Comparison of ENCODE assay signal across 9 mouse cellular contexts in the genomic region with DNA sequence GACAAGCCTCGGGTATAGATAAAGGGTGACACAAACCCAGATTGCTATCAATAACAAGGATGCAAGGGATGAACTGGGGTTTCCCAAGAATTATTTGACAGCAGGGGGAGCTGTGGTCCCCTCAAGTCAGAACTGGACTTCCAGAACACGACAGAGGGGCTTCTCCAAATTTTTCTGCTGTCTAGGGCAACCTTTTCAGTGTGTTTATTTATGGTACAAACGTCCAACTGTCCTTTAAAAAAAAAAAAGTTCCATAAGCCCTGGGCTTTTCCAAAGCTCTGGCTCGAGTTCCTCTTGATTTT. TPM values are rescaled to one million over a fixed set of nuclear protein-coding genes. Genes with fewer than 3 reads are reported as not detected.
DNase-seq lines count a peak whose midpoint lies in the region; ATAC-seq and TF ChIP-seq lines count a peak whose summit lies in the region.
"Had no signal": no experiment of that assay in that cellular context is flagged by ENCODE, and none has a peak within 500 bp of the region (broad histone marks: within the 10 kb centered on the region; RNA-seq: fewer than 3 reads in every experiment).

No protein-coding gene starts in this region.

- H3K9ac ChIP-seq in forebrain, postnatal 0 days = peak overlapping the region; percentile 90
- peak overlapping the region; percentile 53 for H3K9ac ChIP-seq in limb, embryonic 13.5 days
- peak overlapping the region; percentile 83 for H3K9ac ChIP-seq in neural tube, embryonic 13.5 days

- TF ChIP-seq CTCF in lung, adult 2 months (IDR thresholded peaks at IDR 0.05; ENCODE audit: insufficient read depth, low read length) = 0 out of 2 replicates have a peak, but pooled peaks have one; percentile 17
- peak; percentile 48 for TF ChIP-seq CTCF in forebrain, postnatal 0 days (IDR thresholded peaks at IDR 0.05; ENCODE audit: low read depth)

- H3K36me3 ChIP-seq in forebrain, postnatal 0 days (ENCODE audit: insufficient read depth) = no peaks in the 10 kb centered on the region
- H3K36me3 ChIP-seq in limb, embryonic 13.5 days = no peaks in the 10 kb centered on the region
- no peaks in the 10 kb centered on the region for H3K36me3 ChIP-seq in neural tube, embryonic 13.5 days

- DNase-seq in lung, adult 2 months = no peak
- DNase-seq in lung, postnatal 25 days (ENCODE audit: low spot score) = no peak
- peak; percentile 81 for DNase-seq in cerebellum, adult 9-10 months
- peak; percentile 59 for DNase-seq in forebrain, postnatal 0 days
- no peak for DNase-seq in gastrocnemius, postnatal 10 days

- H3K4me1 ChIP-seq in lung, adult 2 months (ENCODE audit: control insufficient read depth, insufficient read depth, low read length) = peaks cover 11% of the 10 kb centered on the region; the same call in 1 of the 2 replicates
- H3K4me1 ChIP-seq in forebrain, postnatal 0 days (ENCODE audit: insufficient read depth) = peaks cover 40% of the 10 kb centered on the region
- peaks cover 60% of the 10 kb centered on the region for H3K4me1 ChIP-seq in limb, embryonic 13.5 days
- peaks cover 73% of the 10 kb centered on the region for H3K4me1 ChIP-seq in neural tube, embryonic 13.5 days (replicated peaks)

- TF ChIP-seq POLR2A in lung, adult 2 months (IDR thresholded peaks at IDR 0.05; ENCODE audit: borderline replicate concordance, extremely low read depth, low read depth, low read length) = no peak

- H3K27me3 ChIP-seq in forebrain, postnatal 0 days (ENCODE audit: insufficient read depth, low read length) = no peaks in the 10 kb centered on the region
- H3K27me3 ChIP-seq in limb, embryonic 13.5 days = no peaks in the 10 kb centered on the region
- H3K27me3 ChIP-seq in neural tube, embryonic 13.5 days = no peaks in the 10 kb centered on the region; the same call in 1 of the 2 replicates

- no peaks in the 10 kb centered on the region for H3K9me3 ChIP-seq in forebrain, postnatal 0 days (ENCODE audit: low read length)
- H3K9me3 ChIP-seq in limb, embryonic 13.5 days = no peaks in the 10 kb centered on the region
- H3K9me3 ChIP-seq in neural tube, embryonic 13.5 days = no peaks in the 10 kb centered on the region

- peak overlapping the region; percentile 79 for H3K4me2 ChIP-seq in forebrain, postnatal 0 days (ENCODE audit: low read depth)
- peak overlapping the region; percentile 92 for H3K4me2 ChIP-seq in limb, embryonic 13.5 days (replicated peaks)
- H3K4me2 ChIP-seq in neural tube, embryonic 13.5 days = peak overlapping the region; percentile 71

- WGBS in lung, adult 2 months = 5% methylated on average over 4 of the region's 4 CpGs
- 3% methylated on average over 4 of the region's 4 CpGs for WGBS in forebrain, postnatal 0 days
- WGBS in limb, embryonic 13.5 days = 5% methylated on average over 4 of the region's 4 CpGs
- 5% methylated on average over 4 of the region's 4 CpGs for WGBS in neural tube, embryonic 13.5 days

- ATAC-seq in forebrain, postnatal 0 days = no peak
- no peak for ATAC-seq in limb, embryonic 13.5 days (ENCODE audit: low FRiP score, low read depth)
- no peak for ATAC-seq in neural tube, embryonic 13.5 days (ENCODE audit: low read depth)
- ATAC-seq in megakaryocyte-erythroid progenitor cell, adult 5-6 weeks (replicated peaks; ENCODE audit: low FRiP score, low TSS enrichment, poor library complexity, severe bottlenecking) = no peak

- no peak overlapping the region for H3K4me3 ChIP-seq in lung, adult 2 months (replicated peaks; ENCODE audit: extremely low read depth, low read depth, low read length)
- peak overlapping the region; percentile 88 for H3K4me3 ChIP-seq in forebrain, postnatal 0 days (ENCODE audit: low read depth, low read length)
- H3K4me3 ChIP-seq in limb, embryonic 13.5 days = peak overlapping the region; percentile 68
- peak overlapping the region; percentile 64 for H3K4me3 ChIP-seq in neural tube, embryonic 13.5 days

- H3K27ac ChIP-seq in forebrain, postnatal 0 days (ENCODE audit: low read depth, low read length) = peak overlapping the region; percentile 96
- H3K27ac ChIP-seq in limb, embryonic 13.5 days = peak overlapping the region; percentile 67
- peak overlapping the region; percentile 67 for H3K27ac ChIP-seq in neural tube, embryonic 13.5 days (replicated peaks)

RNA-seq across cellular contexts. Expression of a gene that starts 1.7 kb away (rescaled TPM):
- 23.0 and 26.3 TPM in 2 replicates for polyA plus RNA-seq in lung, adult 2 months (2012; rRNA removed)
- 47.5 and 66.5 TPM in 2 replicates for total RNA-seq in forebrain, postnatal 0 days (2014; rRNA removed)
- 47.6 and 50.8 TPM in 2 replicates for polyA plus RNA-seq in forebrain, postnatal 0 days (2015; fragmentation: Nextera tagmentation; extraction: Ambion mirVana)
- polyA plus RNA-seq in limb, embryonic 13.5 days (2015; fragmentation: Nextera tagmentation; extraction: Ambion mirVana) = 9.3 TPM in 2 replicates
- polyA plus RNA-seq in neural tube, embryonic 13.5 days (2015; fragmentation: Nextera tagmentation; extraction: Ambion mirVana) = 30.9 and 34.0 TPM in 2 replicates
- 7.4 and 12.1 TPM in 2 replicates for total RNA-seq in megakaryocyte-erythroid progenitor cell, adult 5-6 weeks (2014; fragmentation: Nextera tagmentation)
- total RNA-seq in megakaryocyte-erythroid progenitor cell, adult 5-6 weeks (2017) = 4.9 and 6.5 TPM in 2 replicates
- total RNA-seq in gastrocnemius, postnatal 10 days (2021) = 1 to 10 TPM; 5.6 to 6.0 TPM

RNA-seq across cellular contexts. Expression of a gene that starts 40.4 kb away (rescaled TPM):
- 0.45 and 0.63 TPM in 2 replicates for polyA plus RNA-seq in lung, adult 2 months (2012; rRNA removed)
- total RNA-seq in forebrain, postnatal 0 days (2014; rRNA removed) = 35.0 and 47.2 TPM in 2 replicates
- 53.4 and 61.4 TPM in 2 replicates for polyA plus RNA-seq in forebrain, postnatal 0 days (2015; fragmentation: Nextera tagmentation; extraction: Ambion mirVana)
- 28.1 and 30.2 TPM in 2 replicates for polyA plus RNA-seq in limb, embryonic 13.5 days (2015; fragmentation: Nextera tagmentation; extraction: Ambion mirVana)
- polyA plus RNA-seq in neural tube, embryonic 13.5 days (2015; fragmentation: Nextera tagmentation; extraction: Ambion mirVana) = 53.0 and 58.6 TPM in 2 replicates
- total RNA-seq in megakaryocyte-erythroid progenitor cell, adult 5-6 weeks (2014; fragmentation: Nextera tagmentation) = 3.8 and 8.2 TPM in 2 replicates
- 11.5 and 15.8 TPM in 2 replicates for total RNA-seq in megakaryocyte-erythroid progenitor cell, adult 5-6 weeks (2017)
- total RNA-seq in gastrocnemius, postnatal 10 days (2021) = 1 to 10 TPM; 6.4 to 6.8 TPM

RNA-seq across cellular contexts. Expression of a gene that starts 40.5 kb away (rescaled TPM):
- 2.1 and 2.6 TPM in 2 replicates for polyA plus RNA-seq in lung, adult 2 months (2012; rRNA removed)
- total RNA-seq in forebrain, postnatal 0 days (2014; rRNA removed) = 5.7 and 6.0 TPM in 2 replicates
- 12.9 and 13.1 TPM in 2 replicates for polyA plus RNA-seq in forebrain, postnatal 0 days (2015; fragmentation: Nextera tagmentation; extraction: Ambion mirVana)
- polyA plus RNA-seq in limb, embryonic 13.5 days (2015; fragmentation: Nextera tagmentation; extraction: Ambion mirVana) = 10.2 and 10.4 TPM in 2 replicates
- polyA plus RNA-seq in neural tube, embryonic 13.5 days (2015; fragmentation: Nextera tagmentation; extraction: Ambion mirVana) = 11.0 and 13.3 TPM in 2 replicates
- total RNA-seq in megakaryocyte-erythroid progenitor cell, adult 5-6 weeks (2014; fragmentation: Nextera tagmentation) = 9.2 and 13.8 TPM in 2 replicates
- total RNA-seq in megakaryocyte-erythroid progenitor cell, adult 5-6 weeks (2017) = 8.1 and 10.8 TPM in 2 replicates
- total RNA-seq in gastrocnemius, postnatal 10 days (2021) = 1 to 10 TPM; 2.3 to 2.7 TPM

RNA-seq across cellular contexts. Expression of a gene that starts 54.5 kb away (rescaled TPM):
- not detected in 2 replicates for polyA plus RNA-seq in lung, adult 2 months (2012; rRNA removed)
- total RNA-seq in forebrain, postnatal 0 days (2014; rRNA removed) = not detected in 2 replicates
- polyA plus RNA-seq in forebrain, postnatal 0 days (2015; fragmentation: Nextera tagmentation; extraction: Ambion mirVana) = not detected in 2 replicates
- polyA plus RNA-seq in limb, embryonic 13.5 days (2015; fragmentation: Nextera tagmentation; extraction: Ambion mirVana) = not detected in 2 replicates
- not detected in 2 replicates for polyA plus RNA-seq in neural tube, embryonic 13.5 days (2015; fragmentation: Nextera tagmentation; extraction: Ambion mirVana)
- not detected in 2 replicates for total RNA-seq in megakaryocyte-erythroid progenitor cell, adult 5-6 weeks (2014; fragmentation: Nextera tagmentation)
- total RNA-seq in megakaryocyte-erythroid progenitor cell, adult 5-6 weeks (2017) = not detected in 2 replicates
- not detected for total RNA-seq in gastrocnemius, postnatal 10 days (2021)
- total RNA-seq: neutrophil, adult 5-6 weeks had no signal

RNA-seq across cellular contexts. Expression of a gene that starts 54.5 kb away (rescaled TPM):
- 13.3 and 16.8 TPM in 2 replicates for polyA plus RNA-seq in lung, adult 2 months (2012; rRNA removed)
- 27.1 and 27.7 TPM in 2 replicates for total RNA-seq in forebrain, postnatal 0 days (2014; rRNA removed)
- 36.1 and 41.7 TPM in 2 replicates for polyA plus RNA-seq in forebrain, postnatal 0 days (2015; fragmentation: Nextera tagmentation; extraction: Ambion mirVana)
- 34.9 TPM in 2 replicates for polyA plus RNA-seq in limb, embryonic 13.5 days (2015; fragmentation: Nextera tagmentation; extraction: Ambion mirVana)
- 50.3 and 50.8 TPM in 2 replicates for polyA plus RNA-seq in neural tube, embryonic 13.5 days (2015; fragmentation: Nextera tagmentation; extraction: Ambion mirVana)
- total RNA-seq in megakaryocyte-erythroid progenitor cell, adult 5-6 weeks (2014; fragmentation: Nextera tagmentation) = 12.2 and 21.1 TPM in 2 replicates
- total RNA-seq in megakaryocyte-erythroid progenitor cell, adult 5-6 weeks (2017) = 25.5 and 28.1 TPM in 2 replicates
- 1 to 10 TPM; 6.7 to 7.4 TPM for total RNA-seq in gastrocnemius, postnatal 10 days (2021)

Comparison
In these comparisons a context has a peak if more than half of its experiments do, and no peak if none do; other contexts are left out.
1. DNase-seq: peak in cerebellum, adult 9-10 months (single experiment) and forebrain, postnatal 0 days (single experiment); none in lung, adult 2 months (single experiment), lung, postnatal 25 days (single experiment) and gastrocnemius, postnatal 10 days (single experiment).
2. RNA of a gene that starts 40.4 kb away (polyA plus RNA-seq): 53.4 to 61.4 TPM in forebrain, postnatal 0 days, 53.0 to 58.6 TPM in neural tube, embryonic 13.5 days and 28.1 to 30.2 TPM in limb, embryonic 13.5 days; 0.45 to 0.63 TPM in lung, adult 2 months; every median in the first group is over 10 times any median in the second.
3. Peak in every context shown above with its lines, with median percentiles within 50 percentile points of each other: H3K27ac ChIP-seq, H3K4me2 ChIP-seq and H3K9ac ChIP-seq.